Mouse (Mus musculus): ENCODE results near the gene Serpinb9. TPM values are rescaled to one million over a fixed set of nuclear protein-coding genes. Genes with fewer than 3 reads are reported as not detected.
"Not testable (repeated sequence)": the region's sequence is repeated elsewhere in the genome, so short reads cannot be mapped to it uniquely, and the experiment has no call there.

Gene Serpinb9
- 0.98 and 1.5 TPM in 2 replicates for polyA plus RNA-seq (2015; fragmentation: Nextera tagmentation; extraction: Ambion mirVana)

- no peak within 1 kb of the TSS for H3K27ac ChIP-seq (replicated peaks)
- H3K4me2 ChIP-seq (replicated peaks), result peak within 1 kb of the TSS; percentile 30
- 77% methylated on average over 3 of the region's 3 CpGs for WGBS
- H3K9me3 ChIP-seq, result no peaks in the 10 kb centered on the region
- no peak within 1 kb of the TSS for H3K9ac ChIP-seq (replicated peaks)
- no peak within 1 kb of the TSS for H3K4me3 ChIP-seq
- H3K4me1 ChIP-seq, result peaks cover 7% of the 10 kb centered on the region
- no peaks in the 10 kb centered on the region for H3K27me3 ChIP-seq
- H3K36me3 ChIP-seq, result no peaks in the 10 kb centered on the region
- no peak for ATAC-seq (replicated peaks)
Observed at GRCm38 (mm10) chr13:33002950-33003349, at the start of gene Serpinb9. TSS of gene Serpinb9 (plus strand) at chr13:33003250.

DNA sequence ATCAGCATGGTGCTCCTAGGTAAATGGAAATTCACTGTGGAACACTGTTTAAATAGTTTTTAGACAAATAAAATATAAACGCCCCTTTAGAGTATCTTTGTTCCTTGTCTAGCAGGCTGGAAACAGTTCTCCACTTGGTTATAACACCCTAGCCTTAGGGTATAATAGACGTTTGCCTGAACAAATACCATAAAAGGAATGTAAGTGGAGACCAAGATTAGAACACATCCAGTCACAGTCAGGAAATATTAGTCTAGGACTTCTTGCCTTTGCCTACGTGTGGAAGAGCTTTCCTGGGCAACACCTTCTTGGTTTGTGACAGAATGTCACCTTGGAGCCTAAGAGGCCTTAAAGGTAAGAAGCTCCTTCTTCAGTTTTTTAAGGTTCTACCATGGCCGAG lies 46.5 kb upstream of the Serpinb9 start:
- WGBS, result 76% methylated on average over 4 of the region's 4 CpGs
- Histone ChIP-seq H3K27me3 (no peaks in the 10 kb centered on the region), H3K27ac (replicated peaks) (no peak overlapping the region), H3K9me3 (no peaks in the 10 kb centered on the region), H3K4me1 (no peaks in the 10 kb centered on the region), H3K4me2 (replicated peaks) (no peak overlapping the region), H3K9ac (replicated peaks) (no peak overlapping the region), H3K4me3 (no peak overlapping the region), H3K36me3 (no peaks in the 10 kb centered on the region)
- no peak for ATAC-seq (replicated peaks)

DNA sequence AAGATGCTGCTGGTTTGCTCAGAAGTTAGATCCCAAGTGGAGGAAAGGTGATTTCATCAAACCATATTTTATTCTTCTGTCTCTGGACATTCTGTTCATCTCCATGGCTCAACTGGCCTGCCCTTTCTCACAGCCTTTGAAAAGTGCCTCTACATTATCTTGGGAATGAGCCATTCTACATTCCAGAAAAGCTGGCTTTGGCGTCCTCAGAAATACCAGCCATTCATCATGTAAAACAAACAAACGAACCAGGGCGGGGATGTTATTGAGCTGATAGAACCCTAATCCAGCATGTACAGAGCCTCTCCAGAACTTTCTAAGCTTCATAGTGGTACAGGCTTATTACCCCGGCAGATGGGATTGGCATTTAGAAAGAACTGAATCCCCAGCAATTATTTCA lies 45.1 kb upstream of the Serpinb9 start:
- no peaks in the 10 kb centered on the region for H3K9me3 ChIP-seq
- H3K4me3 ChIP-seq, result no peak overlapping the region
- H3K27ac ChIP-seq (replicated peaks), result no peak overlapping the region
- 84% methylated on average over 4 of the region's 4 CpGs for WGBS
- no peak overlapping the region for H3K9ac ChIP-seq (replicated peaks)
- no peaks in the 10 kb centered on the region for H3K27me3 ChIP-seq
- no peaks in the 10 kb centered on the region for H3K36me3 ChIP-seq
- H3K4me2 ChIP-seq (replicated peaks), result no peak overlapping the region
- H3K4me1 ChIP-seq, result no peaks in the 10 kb centered on the region
- no peak for ATAC-seq (replicated peaks)

DNA sequence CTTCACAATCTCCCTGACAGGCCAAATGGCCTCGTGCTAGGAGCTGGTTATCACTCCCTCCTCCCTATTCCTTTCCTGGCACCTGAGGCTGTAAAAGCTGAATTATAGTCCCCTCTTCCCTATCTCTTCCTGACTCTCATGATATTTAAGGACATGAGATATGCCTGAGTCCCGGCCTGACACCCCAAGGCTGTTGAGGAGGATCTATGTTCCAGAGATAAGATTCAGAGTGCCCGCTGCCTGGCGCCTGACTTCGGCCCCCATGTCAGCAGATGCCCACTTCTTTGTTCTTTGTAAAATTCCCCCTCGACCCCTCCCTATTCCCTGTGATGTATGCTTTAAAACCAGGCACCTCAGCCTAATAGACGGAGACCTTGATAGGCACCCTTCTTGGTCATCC lies 44.5 kb upstream of the Serpinb9 start:
- not testable (repeated sequence) for H3K4me1 ChIP-seq; H3K4me3 ChIP-seq; H3K27me3 ChIP-seq; H3K4me2 ChIP-seq (replicated peaks); H3K27ac ChIP-seq (replicated peaks); H3K36me3 ChIP-seq; H3K9ac ChIP-seq (replicated peaks); H3K9me3 ChIP-seq; ATAC-seq (replicated peaks)
- 89% methylated on average over 7 of the region's 7 CpGs for WGBS

GRCm38 (mm10) chr13:32963990-32964753 lies 38.9 kb upstream of the Serpinb9 start:
- Histone ChIP-seq H3K4me1 (no peaks in the 10 kb centered on the region), H3K9me3 (no peaks in the 10 kb centered on the region), H3K27me3 (no peaks in the 10 kb centered on the region), H3K27ac (replicated peaks) (no peak overlapping the region), H3K4me3 (no peak overlapping the region), H3K9ac (replicated peaks) (no peak overlapping the region), H3K36me3 (no peaks in the 10 kb centered on the region), H3K4me2 (replicated peaks) (no peak overlapping the region)
- no peak for ATAC-seq (replicated peaks)
- WGBS, result 90% methylated on average over 9 of the region's 9 CpGs

DNA sequence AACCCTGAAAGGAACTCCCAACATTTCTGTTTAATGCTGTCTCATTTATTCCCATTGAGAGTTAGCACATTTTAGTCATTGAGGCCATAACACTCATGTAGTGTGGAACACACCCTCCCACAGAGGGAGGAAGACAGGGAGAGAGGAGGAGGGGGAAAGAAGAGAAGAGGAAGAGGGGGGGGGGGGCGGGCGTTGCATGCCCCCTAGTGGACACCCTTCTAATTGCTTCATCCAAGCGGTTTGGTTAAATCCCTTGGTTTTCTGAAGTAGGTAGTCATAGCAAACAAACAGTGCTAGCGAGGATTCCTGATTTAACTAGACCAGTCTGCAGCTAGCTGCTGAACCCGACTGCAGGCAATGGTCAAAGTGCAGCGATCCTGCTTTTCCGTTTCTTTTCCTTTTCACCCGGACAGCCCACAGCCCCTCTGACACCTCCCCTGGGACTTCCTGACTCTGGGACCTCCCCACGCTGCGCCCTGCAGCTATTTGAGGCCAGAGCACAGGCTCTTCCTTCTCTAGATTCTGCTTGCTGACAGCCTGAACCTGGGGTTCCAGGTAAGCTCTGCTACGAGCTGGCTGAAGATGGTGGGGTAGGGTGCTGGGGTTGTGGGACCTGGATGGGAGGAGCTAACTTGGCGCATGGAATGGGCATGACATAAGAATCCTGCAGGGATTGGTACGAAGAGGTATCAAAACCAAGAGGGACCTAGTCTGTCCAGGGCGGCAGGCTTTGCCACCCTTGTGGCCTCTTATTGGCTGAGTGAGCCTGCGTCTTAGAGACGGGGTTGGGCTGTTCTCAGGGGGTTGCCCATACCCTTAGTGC lies 37.9 kb upstream of the Serpinb9 start, which contains the start of gene Serpinb6b:
Serpinb6b (plus strand) TSS at position 221 of the 823 bp plus-strand sequence.
- peak within 1 kb of the TSS; percentile 7; the same call in 1 of the 2 replicates for H3K4me2 ChIP-seq (replicated peaks)
- no peak within 1 kb of the TSS for H3K27ac ChIP-seq (replicated peaks)
- H3K4me1 ChIP-seq, result no peaks in the 10 kb centered on the region
- H3K4me3 ChIP-seq, result peak within 1 kb of the TSS; percentile 16; the same call in 1 of the 2 replicates
- 45% methylated on average over 16 of the region's 16 CpGs for WGBS
- H3K9me3 ChIP-seq, result no peaks in the 10 kb centered on the region
- no peaks in the 10 kb centered on the region for H3K27me3 ChIP-seq
- H3K36me3 ChIP-seq, result no peaks in the 10 kb centered on the region
- no peak within 1 kb of the TSS for H3K9ac ChIP-seq (replicated peaks)
- ATAC-seq (replicated peaks), result no peak

GRCm38 (mm10) chr13:32966116-32966515 lies 36.9 kb upstream of the Serpinb9 start:
- 79% methylated on average over 5 of the region's 5 CpGs for WGBS
- H3K27me3 ChIP-seq, result no peaks in the 10 kb centered on the region
- H3K9me3 ChIP-seq, result no peaks in the 10 kb centered on the region
- no peak overlapping the region for H3K4me3 ChIP-seq
- H3K4me1 ChIP-seq, result no peaks in the 10 kb centered on the region
- ATAC-seq (replicated peaks), result no peak
- no peaks in the 10 kb centered on the region for H3K36me3 ChIP-seq
- no peak overlapping the region for H3K27ac ChIP-seq (replicated peaks)
- no peak overlapping the region for H3K9ac ChIP-seq (replicated peaks)
- H3K4me2 ChIP-seq (replicated peaks), result no peak overlapping the region

GRCm38 (mm10) chr13:32967233-32967632 lies 35.8 kb upstream of the Serpinb9 start:
- Histone ChIP-seq H3K9me3 (no peaks in the 10 kb centered on the region), H3K9ac (replicated peaks) (no peak overlapping the region)

DNA sequence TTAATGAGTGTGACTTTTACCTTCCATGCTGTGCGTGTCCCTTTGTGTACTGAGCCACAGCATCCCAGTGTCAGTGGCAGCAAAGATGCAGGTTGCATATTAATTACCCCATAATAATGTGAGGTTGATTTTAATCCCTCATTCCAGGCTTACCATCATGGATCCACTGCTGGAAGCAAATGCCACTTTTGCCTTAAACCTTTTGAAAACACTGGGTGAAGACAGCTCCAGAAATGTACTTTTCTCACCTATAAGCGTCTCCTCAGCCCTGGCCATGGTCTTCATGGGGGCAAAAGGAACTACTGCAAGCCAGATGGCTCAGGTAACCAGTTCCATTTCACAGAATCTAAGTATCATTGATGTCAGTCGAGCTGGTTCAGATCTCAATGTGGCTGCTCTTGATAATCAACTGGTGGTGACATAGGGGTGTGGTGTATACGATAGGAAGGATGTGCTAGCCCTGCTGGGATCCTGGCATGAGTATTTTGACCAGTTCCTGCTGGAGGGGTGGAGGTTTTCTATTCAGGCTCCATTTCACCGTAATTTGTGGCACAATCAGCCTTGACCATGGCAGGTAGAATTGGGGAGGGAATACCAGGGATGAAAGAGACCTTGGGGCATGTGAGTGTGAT lies 34.6 kb upstream of the Serpinb9 start:
- Histone ChIP-seq H3K27ac (replicated peaks) (no peak overlapping the region), H3K9me3 (no peaks in the 10 kb centered on the region), H3K4me2 (replicated peaks) (no peak overlapping the region), H3K4me1 (no peaks in the 10 kb centered on the region), H3K36me3 (no peaks in the 10 kb centered on the region), H3K27me3 (no peaks in the 10 kb centered on the region), H3K9ac (replicated peaks) (no peak overlapping the region), H3K4me3 (no peak overlapping the region)
- WGBS, result 74% methylated on average over 5 of the region's 5 CpGs
- ATAC-seq (replicated peaks), result no peak

More at GRCm38 (mm10) chr13:32967233-32967632, 35.8 kb upstream of the Serpinb9 start:
- H3K27me3 ChIP-seq, result no peaks in the 10 kb centered on the region
- no peak for ATAC-seq (replicated peaks)
- H3K27ac ChIP-seq (replicated peaks), result no peak overlapping the region
- H3K4me2 ChIP-seq (replicated peaks), result no peak overlapping the region
- no peak overlapping the region for H3K4me3 ChIP-seq
- no peaks in the 10 kb centered on the region for H3K36me3 ChIP-seq
- H3K4me1 ChIP-seq, result no peaks in the 10 kb centered on the region

DNA sequence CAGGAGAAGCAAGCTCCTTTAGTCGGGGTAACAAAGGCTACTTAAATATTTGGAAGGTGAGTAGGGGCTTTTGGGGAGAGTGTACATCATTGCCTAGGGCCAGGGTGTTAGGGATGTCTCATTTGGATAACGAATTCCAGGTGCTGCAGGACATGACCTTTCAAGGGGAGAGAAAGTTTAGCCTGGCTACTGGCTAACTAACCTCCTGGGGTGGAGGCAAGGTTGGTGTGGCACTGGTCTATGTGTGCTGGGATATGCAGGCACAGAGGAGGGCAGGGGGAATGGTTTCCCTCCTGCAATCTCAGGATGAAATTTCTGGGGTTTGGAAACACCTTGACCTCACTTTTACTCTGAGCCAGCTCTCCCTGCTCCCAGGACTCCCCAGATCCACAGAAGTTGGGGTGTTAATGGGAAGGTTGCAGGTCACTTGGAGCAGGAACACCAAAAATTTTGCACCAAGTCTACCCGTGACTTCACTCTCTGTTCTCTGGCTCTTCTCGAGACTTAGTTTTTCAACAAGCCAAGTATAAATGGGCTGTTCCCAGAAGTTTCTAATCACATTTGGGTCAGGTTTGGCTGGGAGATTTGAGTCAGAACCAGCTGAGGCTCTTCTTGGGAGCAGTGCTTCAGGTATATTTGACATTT lies 33.9 kb upstream of the Serpinb9 start:
- WGBS, result 73% methylated on average over 4 of the region's 4 CpGs
- Histone ChIP-seq H3K9ac (replicated peaks) (no peak overlapping the region), H3K4me3 (no peak overlapping the region)

DNA sequence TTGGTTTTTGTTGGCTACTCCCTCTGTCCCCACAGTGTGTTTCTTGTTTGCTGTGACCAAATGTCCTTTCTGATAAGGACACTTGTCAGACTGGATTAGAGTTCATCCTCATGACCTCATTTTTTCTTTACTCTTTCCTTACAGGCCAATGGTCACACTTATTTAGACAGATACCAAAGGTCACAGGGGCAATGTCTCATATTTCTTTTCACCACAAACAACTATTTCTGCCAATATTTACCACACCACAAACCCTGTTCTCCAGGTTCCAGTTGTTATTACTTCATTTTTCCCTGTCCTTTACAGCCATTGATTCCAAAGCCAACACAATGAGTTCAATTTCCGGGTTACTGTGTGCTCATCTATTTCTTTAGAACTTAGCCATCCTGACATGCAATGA lies 33.4 kb upstream of the Serpinb9 start:
- Histone ChIP-seq H3K36me3 (no peaks in the 10 kb centered on the region), H3K4me1 (no peaks in the 10 kb centered on the region), H3K27ac (replicated peaks) (no peak overlapping the region), H3K9me3 (no peaks in the 10 kb centered on the region), H3K4me2 (replicated peaks) (no peak overlapping the region), H3K4me3 (no peak overlapping the region), H3K27me3 (no peaks in the 10 kb centered on the region), H3K9ac (replicated peaks) (no peak overlapping the region)
- WGBS, result 82% methylated on average over 1 of the region's 1 CpGs
- ATAC-seq (replicated peaks), result no peak

More for the DNA sequence above, 33.9 kb upstream of the Serpinb9 start:
- H3K4me1 ChIP-seq, result no peaks in the 10 kb centered on the region
- no peaks in the 10 kb centered on the region for H3K36me3 ChIP-seq
- no peak overlapping the region for H3K27ac ChIP-seq (replicated peaks)
- H3K27me3 ChIP-seq, result no peaks in the 10 kb centered on the region
- H3K9me3 ChIP-seq, result no peaks in the 10 kb centered on the region
- ATAC-seq (replicated peaks), result no peak
- no peak overlapping the region for H3K4me2 ChIP-seq (replicated peaks)

- Histone ChIP-seq H3K4me3 (no peak overlapping the region), H3K27me3 (no peaks in the 10 kb centered on the region), H3K4me1 (no peaks in the 10 kb centered on the region), H3K9ac (replicated peaks) (no peak overlapping the region), H3K4me2 (replicated peaks) (no peak overlapping the region), H3K27ac (replicated peaks) (no peak overlapping the region), H3K36me3 (no peaks in the 10 kb centered on the region), H3K9me3 (no peaks in the 10 kb centered on the region)
- no peak for ATAC-seq (replicated peaks)
- 88% methylated on average over 3 of the region's 3 CpGs for WGBS
Observed at GRCm38 (mm10) chr13:32970776-32971175, 32.3 kb upstream of the Serpinb9 start.

Measured in forebrain, embryonic 15.5 days (tissue).